11 mouse cellular contexts compared by ENCODE assay signal in genomic region chr10:63122516-63122915, GRCm38 (mm10). TPM values are rescaled to one million over a fixed set of nuclear protein-coding genes. Genes with fewer than 3 reads are reported as not detected.
DNase-seq lines count a peak whose midpoint lies in the region; ATAC-seq and TF ChIP-seq lines count a peak whose summit lies in the region.
"Had no signal": no experiment of that assay in that cellular context is flagged by ENCODE, and none has a peak within 500 bp of the region (broad histone marks: within the 10 kb centered on the region; RNA-seq: fewer than 3 reads in every experiment).

No protein-coding gene starts in this region.

- dilution Hi-C loops in CH12.LX (cut with MboI; ENCODE audit: extremely low pct_ligation_motif_present, extremely low pct_unique_long_range_greater_than_20kb, low sequenced_read_pairs): no loop called here

- no peak for TF ChIP-seq POLR2A in CH12.LX (IDR thresholded peaks at IDR 0.05; ENCODE audit: low read depth, low read length)

- peaks cover under 1% of the 10 kb centered on the region for H3K9me3 ChIP-seq in CH12.LX (replicated peaks; ENCODE audit: low read length)
- no peaks in the 10 kb centered on the region for H3K9me3 ChIP-seq in forebrain, embryonic 11.5 days (ENCODE audit: control insufficient read depth, low read length)
- H3K9me3 ChIP-seq: embryonic facial prominence, embryonic 15.5 days; limb, embryonic 13.5 days had no signal

- no peak for TF ChIP-seq CTCF in CH12.LX (conservative IDR thresholded peaks at IDR 0.05 in 1 of 2, IDR thresholded peaks at IDR 0.05 in 1 of 2; ENCODE audit: low read depth in 2 of 2, low read length in 2 of 2)

- no peaks in the 10 kb centered on the region for H3K79me2 ChIP-seq in CH12.LX (replicated peaks; ENCODE audit: control insufficient read depth, extremely low read depth, insufficient read depth, poor library complexity, severe bottlenecking)

- no peaks in the 10 kb centered on the region for H3K27me3 ChIP-seq in CH12.LX (replicated peaks)
- H3K27me3 ChIP-seq in forebrain, embryonic 11.5 days (ENCODE audit: control insufficient read depth, insufficient read depth, low read length): no peaks in the 10 kb centered on the region
- H3K27me3 ChIP-seq: embryonic facial prominence, embryonic 15.5 days; limb, embryonic 13.5 days had no signal

- no peak for TF ChIP-seq EP300 in CH12.LX (IDR thresholded peaks at IDR 0.05; ENCODE audit: low read length)

- no peaks in the 10 kb centered on the region for H3K36me3 ChIP-seq in CH12.LX (replicated peaks in 1 of 2; ENCODE audit: control insufficient read depth in 1 of 2, insufficient read depth in 1 of 2, low read length in 1 of 2)
- H3K36me3 ChIP-seq in forebrain, embryonic 11.5 days (ENCODE audit: control insufficient read depth, insufficient read depth, low read length): no peaks in the 10 kb centered on the region
- H3K36me3 ChIP-seq: embryonic facial prominence, embryonic 15.5 days; limb, embryonic 13.5 days had no signal

- peak overlapping the region in 1 of 3 experiments; percentile 33 for H3K4me3 ChIP-seq in CH12.LX (replicated peaks in 1 of 3; ENCODE audit: low read depth in 2 of 3, low read length in 2 of 3, poor library complexity in 1 of 3)
- no peak overlapping the region for H3K4me3 ChIP-seq in forebrain, embryonic 11.5 days (ENCODE audit: low read depth, low read length)
- H3K4me3 ChIP-seq: embryonic facial prominence, embryonic 15.5 days; limb, embryonic 13.5 days had no signal

- no peak overlapping the region for H3K4me2 ChIP-seq in CH12.LX (ENCODE audit: insufficient read depth, low read depth, poor library complexity, severe bottlenecking)
- H3K4me2 ChIP-seq in forebrain, embryonic 11.5 days (ENCODE audit: low read depth, low read length, severe bottlenecking): no peak overlapping the region
- H3K4me2 ChIP-seq: embryonic facial prominence, embryonic 15.5 days; limb, embryonic 13.5 days had no signal

- peaks cover 0 to 6% of the 10 kb centered on the region in 2 experiments; a peak in 2 of 4 replicates for H3K4me1 ChIP-seq in CH12.LX (ENCODE audit: control insufficient read depth in 1 of 2, insufficient read depth in 2 of 2)
- H3K4me1 ChIP-seq in forebrain, embryonic 11.5 days (replicated peaks; ENCODE audit: control insufficient read depth, insufficient read depth, low read length): no peaks in the 10 kb centered on the region
- H3K4me1 ChIP-seq: embryonic facial prominence, embryonic 15.5 days; limb, embryonic 13.5 days had no signal

- no peak overlapping the region for H3K27ac ChIP-seq in CH12.LX (ENCODE audit: insufficient read depth, low read depth)
- H3K27ac ChIP-seq in forebrain, embryonic 11.5 days (ENCODE audit: low read depth, low read length): no peak overlapping the region
- H3K27ac ChIP-seq: embryonic facial prominence, embryonic 15.5 days; limb, embryonic 13.5 days had no signal

- peak; percentile 64 for DNase-seq in adrenal gland, postnatal 14 days
- DNase-seq in adrenal gland, adult 18-20 months (ENCODE audit: low spot score in 2 of 2): no peak
- DNase-seq in CH12.LX (ENCODE audit: extremely low read depth): peak; percentile 75
- DNase-seq in forebrain, embryonic 11.5 days (ENCODE audit: low spot score): peak; percentile 59
- peak; percentile 62 to 81 for DNase-seq in kidney, postnatal 25 days
- no peak for DNase-seq in urinary bladder, postnatal 4 days (ENCODE audit: low spot score in 2 of 2)
- DNase-seq in Muller cell, postnatal 12 days (ENCODE audit: inconsistent ontology term): no peak

- no peak overlapping the region for H3K9ac ChIP-seq in CH12.LX (ENCODE audit: insufficient read depth, low read depth)
- no peak overlapping the region for H3K9ac ChIP-seq in forebrain, embryonic 11.5 days (ENCODE audit: low read length)
- H3K9ac ChIP-seq: embryonic facial prominence, embryonic 15.5 days; limb, embryonic 13.5 days had no signal

- WGBS in forebrain, embryonic 11.5 days: 32% methylated on average over 8 of the region's 8 CpGs

- 0 out of 2 replicates have a peak, but pooled peaks have one; percentile 79 for ATAC-seq in forebrain, embryonic 11.5 days (replicated peaks; ENCODE audit: low FRiP score)
- ATAC-seq in megakaryocyte progenitor cell, adult 5-6 weeks (replicated peaks; ENCODE audit: poor library complexity): peak; percentile 85

- in situ Hi-C loops in CH12.LX (cut with MboI; ENCODE audit: low pct_ligation_motif_present, low pct_unique_long_range_greater_than_20kb, low sequenced_read_pairs): no loop called here

- TF ChIP-seq RAD21 in CH12.LX (IDR thresholded peaks at IDR 0.05; ENCODE audit: low read depth, low read length): no peak

TF ChIP-seq in CH12.LX, 34 proteins besides CTCF, POLR2A, EP300 and RAD21:
- TF ChIP-seq MAZ (IDR thresholded peaks at IDR 0.05; ENCODE audit: low read depth, low read length) (no peak), TBP (conservative IDR thresholded peaks at IDR 0.05; ENCODE audit: low read depth, low read length) (no peak), JUND (conservative IDR thresholded peaks at IDR 0.05; ENCODE audit: low read depth, low read length) (0 out of 2 replicates have a peak, but pooled peaks have one; percentile 24), HCFC1 (IDR thresholded peaks at IDR 0.05; ENCODE audit: low read depth, low read length) (peak; percentile 96), ZC3H11A (IDR thresholded peaks at IDR 0.05; ENCODE audit: low read depth, low read length) (no peak), USF1 (IDR thresholded peaks at IDR 0.05; ENCODE audit: low read depth, low read length) (peak; percentile 46; the same call in 1 of the 2 replicates), TCF12 (IDR thresholded peaks at IDR 0.05; ENCODE audit: low read depth, low read length) (no peak), SIN3A (IDR thresholded peaks at IDR 0.05; ENCODE audit: low read length) (no peak), JUN (IDR thresholded peaks at IDR 0.05; ENCODE audit: insufficient read depth, low read depth, low read length) (no peak; the same call in 1 of the 2 replicates), KAT2A (IDR thresholded peaks at IDR 0.05; ENCODE audit: insufficient replicate concordance, low read length) (peak; percentile 88; the same call in 1 of the 2 replicates), ELF1 (IDR thresholded peaks at IDR 0.05; ENCODE audit: low read depth, low read length) (no peak)
TF ChIP-seq in CH12.LX: peak in this region for 4.

RNA-seq across cellular contexts. Expression of gene Atoh7, which starts 23.1 kb away (rescaled TPM):
- total RNA-seq in adrenal gland, postnatal 14 days (2021): not detected in 2 replicates
- total RNA-seq in adrenal gland, adult 18-20 months (2021): not detected
- total RNA-seq in CH12.LX (2012; rRNA removed) (not detected in 2 replicates), CH12.LX (2014; rRNA removed) (not detected in 2 replicates)
- not detected in 2 replicates for polyA plus RNA-seq in CH12.LX (2012; ENCODE audit: insufficient read length, low read depth)
- 1.1 TPM in 2 replicates for polyA plus RNA-seq in forebrain, embryonic 11.5 days (2014; fragmentation: Nextera tagmentation; extraction: Ambion mirVana)
- total RNA-seq in megakaryocyte progenitor cell, adult 5-6 weeks (2015): not detected in 2 replicates
- total RNA-seq in megakaryocyte progenitor cell, adult 5-6 weeks (2017): not detected in 2 replicates
- polyA plus RNA-seq: stomach, embryonic 16.5 days had no signal

Comparison
In these comparisons a context has a peak if more than half of its experiments do, and no peak if none do; other contexts are left out.
1. DNase-seq: peak in adrenal gland, postnatal 14 days (single experiment), CH12.LX (single experiment), forebrain, embryonic 11.5 days (single experiment) and kidney, postnatal 25 days (2 of 2); none in adrenal gland, adult 18-20 months (0 of 2), urinary bladder, postnatal 4 days (0 of 2) and Muller cell, postnatal 12 days (single experiment).